12 mouse cellular contexts compared by ENCODE assay signal in the genomic region with DNA sequence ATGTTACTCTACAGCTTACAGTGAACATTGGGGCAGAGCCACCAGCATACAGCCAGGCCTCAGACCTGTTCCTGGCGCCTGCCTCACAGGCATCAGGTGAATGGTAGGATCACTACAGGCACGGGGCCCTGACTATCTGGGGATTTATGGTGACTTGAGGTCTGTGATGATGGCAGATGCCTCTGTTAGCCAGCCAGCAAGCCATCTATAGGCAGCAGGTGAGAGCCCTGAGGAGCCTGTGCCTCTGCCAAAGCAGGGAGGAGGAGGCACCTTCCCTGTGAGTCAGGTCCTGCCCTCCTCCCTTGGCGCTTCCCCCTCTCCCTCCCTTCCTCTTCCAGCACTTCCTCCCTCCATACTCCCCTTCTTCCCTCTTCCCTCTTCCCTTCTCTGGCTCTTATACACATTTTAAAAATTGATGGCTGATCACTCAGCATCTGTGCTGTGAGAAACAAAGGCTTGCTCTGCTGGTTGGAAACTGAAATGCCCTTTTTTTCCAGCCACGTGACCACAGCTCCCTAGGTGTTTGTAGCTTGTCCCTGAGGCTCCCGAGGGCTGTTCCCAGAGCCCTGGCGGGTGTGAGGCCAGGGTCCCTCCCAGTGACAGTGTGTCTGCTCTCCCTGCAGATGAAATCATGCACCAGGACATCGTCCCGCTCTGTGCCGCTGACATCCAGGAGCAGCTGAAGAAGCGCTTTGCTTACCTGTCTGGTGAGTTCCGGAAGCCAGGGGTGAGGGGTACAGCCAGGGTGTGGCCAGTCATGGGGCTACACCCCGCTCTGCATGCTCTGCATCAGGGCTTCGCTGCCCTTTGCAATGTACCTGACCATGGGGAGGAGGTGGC.
DNase-seq lines count a peak whose midpoint lies in the region; ATAC-seq lines count a peak whose summit lies in the region.
"Had no signal": no experiment of that assay in that cellular context is flagged by ENCODE, and none has a peak within 500 bp of the region (broad histone marks: within the 10 kb centered on the region; RNA-seq: fewer than 3 reads in every experiment).

No protein-coding gene starts in this region.

- ATAC-seq in neural tube, embryonic 13.5 days (ENCODE audit: low read depth): no peak
- ATAC-seq in hindbrain, embryonic 14.5 days (ENCODE audit: low FRiP score): no peak
- ATAC-seq in stomach, embryonic 16.5 days (ENCODE audit: insufficient read depth, low FRiP score): no peak

- no peaks in the 10 kb centered on the region for H3K27me3 ChIP-seq in neural tube, embryonic 13.5 days
- no peaks in the 10 kb centered on the region for H3K27me3 ChIP-seq in hindbrain, embryonic 14.5 days (ENCODE audit: control insufficient read depth, insufficient read depth, low read length)
- H3K27me3 ChIP-seq in stomach, embryonic 16.5 days (ENCODE audit: control insufficient read depth, insufficient read depth, low read length): no peaks in the 10 kb centered on the region

- H3K4me1 ChIP-seq in neural tube, embryonic 13.5 days (replicated peaks): peaks cover 48% of the 10 kb centered on the region
- peaks cover 33% of the 10 kb centered on the region for H3K4me1 ChIP-seq in hindbrain, embryonic 14.5 days (replicated peaks; ENCODE audit: control insufficient read depth, insufficient read depth, low read length)
- no peaks in the 10 kb centered on the region for H3K4me1 ChIP-seq in stomach, embryonic 16.5 days (ENCODE audit: control insufficient read depth, insufficient read depth, low read length)

- 0 out of 2 replicates have a peak overlapping the region, but pooled peaks have one; percentile 13 for H3K9ac ChIP-seq in neural tube, embryonic 13.5 days
- no peak overlapping the region for H3K9ac ChIP-seq in hindbrain, embryonic 14.5 days
- peak overlapping the region; percentile 16; the same call in 1 of the 2 replicates for H3K9ac ChIP-seq in stomach, embryonic 16.5 days (ENCODE audit: low read length)

- peaks cover 37% of the 10 kb centered on the region for H3K36me3 ChIP-seq in neural tube, embryonic 13.5 days
- peaks cover 37% of the 10 kb centered on the region for H3K36me3 ChIP-seq in hindbrain, embryonic 14.5 days (replicated peaks; ENCODE audit: control insufficient read depth, insufficient read depth)
- H3K36me3 ChIP-seq in stomach, embryonic 16.5 days (ENCODE audit: control insufficient read depth, insufficient read depth, low read length): peaks cover 5% of the 10 kb centered on the region; the same call in 1 of the 2 replicates

- DNase-seq in neural tube, embryonic 10.5 days (ENCODE audit: extremely low spot score, low spot score): no peak
- DNase-seq in cerebellum, postnatal 10 days: peak; percentile 56 to 71
- no peak for DNase-seq in hindbrain, embryonic 14.5 days (ENCODE audit: low spot score)
- DNase-seq in spleen, postnatal 14 days (ENCODE audit: low spot score in 2 of 2): no peak
- DNase-seq in kidney, postnatal 25 days: no peak
- no peak for DNase-seq in ovary, postnatal 14 days (ENCODE audit: low spot score)
- DNase-seq: heart, postnatal 14 days; kidney, adult 8-10 months; lung, adult 18-20 months; thymus, adult 2 months had no signal

- WGBS in neural tube, embryonic 13.5 days: 62% methylated on average over 13 of the region's 13 CpGs
- WGBS in hindbrain, embryonic 14.5 days: 69% methylated on average over 13 of the region's 13 CpGs
- 56% methylated on average over 13 of the region's 13 CpGs for whole genome bisulfite sequencing in stomach, embryonic 16.5 days

- no peak overlapping the region for H3K4me2 ChIP-seq in neural tube, embryonic 13.5 days
- no peak overlapping the region for H3K4me2 ChIP-seq in hindbrain, embryonic 14.5 days (replicated peaks)
- H3K4me2 ChIP-seq in stomach, embryonic 16.5 days (ENCODE audit: low read depth, low read length): no peak overlapping the region

- no peak overlapping the region for H3K4me3 ChIP-seq in neural tube, embryonic 13.5 days
- no peak overlapping the region for H3K4me3 ChIP-seq in hindbrain, embryonic 14.5 days (replicated peaks; ENCODE audit: low read length)
- no peak overlapping the region for H3K4me3 ChIP-seq in stomach, embryonic 16.5 days (replicated peaks; ENCODE audit: low read length)

- peak overlapping the region; percentile 39 for H3K27ac ChIP-seq in neural tube, embryonic 13.5 days (replicated peaks)
- peak overlapping the region; percentile 32; the same call in 1 of the 2 replicates for H3K27ac ChIP-seq in hindbrain, embryonic 14.5 days
- no peak overlapping the region for H3K27ac ChIP-seq in stomach, embryonic 16.5 days (ENCODE audit: low read length)

- no peaks in the 10 kb centered on the region for H3K9me3 ChIP-seq in neural tube, embryonic 13.5 days
- H3K9me3 ChIP-seq in hindbrain, embryonic 14.5 days (ENCODE audit: control insufficient read depth, low read length): no peaks in the 10 kb centered on the region
- no peaks in the 10 kb centered on the region for H3K9me3 ChIP-seq in stomach, embryonic 16.5 days (replicated peaks; ENCODE audit: control insufficient read depth, low read length)

Comparison
In these comparisons a context has a peak if more than half of its experiments do, and no peak if none do; other contexts are left out.
1. DNase-seq: peak in cerebellum, postnatal 10 days (2 of 2); none in neural tube, embryonic 10.5 days (single experiment), hindbrain, embryonic 14.5 days (single experiment), spleen, postnatal 14 days (0 of 2), kidney, postnatal 25 days (0 of 2) and ovary, postnatal 14 days (single experiment).